ENCODE assay signal across 17 mouse cellular contexts in the genomic region with DNA sequence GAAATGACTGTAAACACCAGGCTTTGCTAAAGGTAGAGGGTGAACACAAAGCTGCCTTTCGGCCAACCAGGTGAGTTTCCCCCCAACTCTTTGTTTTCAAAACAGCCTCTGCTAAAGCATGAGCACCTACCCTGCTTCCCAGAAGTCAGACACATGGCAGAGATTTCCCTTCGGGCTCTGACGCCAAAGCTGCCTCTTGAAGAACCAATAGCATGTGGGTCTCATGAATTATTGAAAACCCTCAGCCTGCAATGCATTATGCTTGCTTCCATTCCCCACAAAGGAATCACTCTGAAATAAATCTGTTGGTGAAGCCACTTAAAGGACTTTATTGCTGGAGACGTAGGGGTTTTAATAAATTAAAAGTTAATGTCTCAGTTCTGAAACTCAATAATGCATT. TPM values are rescaled to one million over a fixed set of nuclear protein-coding genes. Genes with fewer than 3 reads are reported as not detected.
DNase-seq lines count a peak whose midpoint lies in the region; ATAC-seq and TF ChIP-seq lines count a peak whose summit lies in the region.
"Had no signal": no experiment of that assay in that cellular context is flagged by ENCODE, and none has a peak within 500 bp of the region (broad histone marks: within the 10 kb centered on the region; RNA-seq: fewer than 3 reads in every experiment).

No protein-coding gene starts in this region.

- no peak overlapping the region for H3K4me2 ChIP-seq in forebrain, embryonic 11.5 days (ENCODE audit: low read depth, low read length, severe bottlenecking)
- no peak overlapping the region for H3K4me2 ChIP-seq in embryonic facial prominence, embryonic 14.5 days (ENCODE audit: low read depth, low read length)
- H3K4me2 ChIP-seq in hindbrain, postnatal 0 days (ENCODE audit: low read depth, low read length): no peak overlapping the region
- 0 out of 2 replicates have a peak overlapping the region, but pooled peaks have one; percentile 5 for H3K4me2 ChIP-seq in neural tube, embryonic 12.5 days (replicated peaks)
- no peak overlapping the region for H3K4me2 ChIP-seq in liver, embryonic 12.5 days
- H3K4me2 ChIP-seq: heart, embryonic 15.5 days had no signal

- H3K27ac ChIP-seq in forebrain, embryonic 11.5 days (ENCODE audit: low read depth, low read length): no peak overlapping the region; the same call in 1 of the 2 replicates
- no peak overlapping the region; the same call in 1 of the 2 replicates for H3K27ac ChIP-seq in forebrain, embryonic 10.5 days
- H3K27ac ChIP-seq in embryonic facial prominence, embryonic 14.5 days (replicated peaks; ENCODE audit: low read depth, low read length): peak overlapping the region; percentile 55
- H3K27ac ChIP-seq in hindbrain, postnatal 0 days: peak overlapping the region; percentile 48; the same call in 1 of the 2 replicates
- H3K27ac ChIP-seq in neural tube, embryonic 12.5 days: peak overlapping the region; percentile 23; the same call in 1 of the 2 replicates
- no peak overlapping the region for H3K27ac ChIP-seq in liver, embryonic 12.5 days
- H3K27ac ChIP-seq: heart, embryonic 15.5 days had no signal

- H3K36me3 ChIP-seq in forebrain, embryonic 11.5 days (ENCODE audit: control insufficient read depth, insufficient read depth, low read length): no peaks in the 10 kb centered on the region
- peaks cover 15% of the 10 kb centered on the region; the same call in 1 of the 2 replicates for H3K36me3 ChIP-seq in forebrain, embryonic 10.5 days (replicated peaks)
- 0 out of 2 replicates have a peak, but pooled peaks cover 4% of the 10 kb centered on the region for H3K36me3 ChIP-seq in embryonic facial prominence, embryonic 14.5 days (ENCODE audit: control insufficient read depth, insufficient read depth, low read length)
- no peaks in the 10 kb centered on the region for H3K36me3 ChIP-seq in hindbrain, postnatal 0 days (ENCODE audit: insufficient read depth, low read length)
- no peaks in the 10 kb centered on the region for H3K36me3 ChIP-seq in neural tube, embryonic 12.5 days
- no peaks in the 10 kb centered on the region for H3K36me3 ChIP-seq in liver, embryonic 12.5 days
- H3K36me3 ChIP-seq: G1E; heart, embryonic 15.5 days had no signal

- H3K4me3 ChIP-seq in forebrain, embryonic 11.5 days (ENCODE audit: low read depth, low read length): no peak overlapping the region
- no peak overlapping the region for H3K4me3 ChIP-seq in forebrain, embryonic 10.5 days
- no peak overlapping the region for H3K4me3 ChIP-seq in embryonic facial prominence, embryonic 14.5 days (ENCODE audit: low read depth, low read length)
- H3K4me3 ChIP-seq in hindbrain, postnatal 0 days (ENCODE audit: low read length): no peak overlapping the region
- H3K4me3 ChIP-seq in neural tube, embryonic 12.5 days: no peak overlapping the region
- no peak overlapping the region for H3K4me3 ChIP-seq in liver, embryonic 12.5 days
- H3K4me3 ChIP-seq: heart, embryonic 15.5 days; myocyte had no signal

- H3K27me3 ChIP-seq in forebrain, embryonic 11.5 days (ENCODE audit: control insufficient read depth, insufficient read depth, low read length): no peaks in the 10 kb centered on the region
- H3K27me3 ChIP-seq in forebrain, embryonic 10.5 days (ENCODE audit: poor library complexity, severe bottlenecking): no peaks in the 10 kb centered on the region
- H3K27me3 ChIP-seq in embryonic facial prominence, embryonic 14.5 days (replicated peaks; ENCODE audit: control insufficient read depth, insufficient read depth, low read length): no peaks in the 10 kb centered on the region
- H3K27me3 ChIP-seq in hindbrain, postnatal 0 days (ENCODE audit: insufficient read depth, low read length): no peaks in the 10 kb centered on the region
- no peaks in the 10 kb centered on the region for H3K27me3 ChIP-seq in neural tube, embryonic 12.5 days (replicated peaks)
- no peaks in the 10 kb centered on the region for H3K27me3 ChIP-seq in liver, embryonic 12.5 days (replicated peaks)
- H3K27me3 ChIP-seq: heart, embryonic 15.5 days had no signal

- ATAC-seq in forebrain, embryonic 11.5 days (replicated peaks; ENCODE audit: low FRiP score): peak; percentile 58
- no peak for ATAC-seq in embryonic facial prominence, embryonic 14.5 days (ENCODE audit: low read depth)
- ATAC-seq in hindbrain, postnatal 0 days: no peak
- ATAC-seq in neural tube, embryonic 12.5 days (ENCODE audit: low FRiP score, low read depth): peak; percentile 69
- ATAC-seq in liver, embryonic 12.5 days: no peak

- H3K9ac ChIP-seq in forebrain, embryonic 11.5 days (ENCODE audit: low read length): no peak overlapping the region
- no peak overlapping the region for H3K9ac ChIP-seq in embryonic facial prominence, embryonic 14.5 days (ENCODE audit: low read depth, low read length)
- H3K9ac ChIP-seq in hindbrain, postnatal 0 days (replicated peaks; ENCODE audit: low read length): no peak overlapping the region
- H3K9ac ChIP-seq in neural tube, embryonic 12.5 days: no peak overlapping the region
- no peak overlapping the region for H3K9ac ChIP-seq in liver, embryonic 12.5 days
- H3K9ac ChIP-seq: heart, embryonic 15.5 days had no signal

- TF ChIP-seq CTCF in hindbrain, postnatal 0 days (IDR thresholded peaks at IDR 0.05; ENCODE audit: low read depth): no peak

- DNase-seq in forebrain, embryonic 11.5 days (ENCODE audit: low spot score): no peak
- no peak for DNase-seq in forebrain, embryonic 10.5 days (ENCODE audit: extremely low spot score, low spot score)
- DNase-seq in embryonic facial prominence, embryonic 14.5 days (ENCODE audit: low spot score): peak; percentile 68
- peak; percentile 65 for DNase-seq in hindbrain, postnatal 0 days (ENCODE audit: low spot score)
- no peak for DNase-seq in ovary, postnatal 36 days (ENCODE audit: low spot score)
- DNase-seq in yolk sac, embryonic 10.5 days (ENCODE audit: low spot score): no peak
- DNase-seq: gastrocnemius, postnatal 14 days; liver; lung, postnatal 14 days; right cerebral cortex, postnatal 25 days had no signal

- 61% methylated on average over 4 of the region's 4 CpGs for WGBS in forebrain, embryonic 11.5 days
- 81% methylated on average over 4 of the region's 4 CpGs for WGBS in forebrain, embryonic 10.5 days
- WGBS in embryonic facial prominence, embryonic 14.5 days: 57% methylated on average over 4 of the region's 4 CpGs
- 33% methylated on average over 4 of the region's 4 CpGs for WGBS in hindbrain, postnatal 0 days
- WGBS in neural tube, embryonic 12.5 days: 38% methylated on average over 4 of the region's 4 CpGs
- 77% methylated on average over 4 of the region's 4 CpGs for WGBS in liver, embryonic 12.5 days (ENCODE audit: insufficient replicate concordance)

- H3K9me3 ChIP-seq in forebrain, embryonic 11.5 days (ENCODE audit: control insufficient read depth, low read length): no peaks in the 10 kb centered on the region
- no peaks in the 10 kb centered on the region for H3K9me3 ChIP-seq in forebrain, embryonic 10.5 days
- no peaks in the 10 kb centered on the region for H3K9me3 ChIP-seq in embryonic facial prominence, embryonic 14.5 days (ENCODE audit: control insufficient read depth, low read length)
- H3K9me3 ChIP-seq in hindbrain, postnatal 0 days (ENCODE audit: low read length): no peaks in the 10 kb centered on the region
- H3K9me3 ChIP-seq in neural tube, embryonic 12.5 days: no peaks in the 10 kb centered on the region
- H3K9me3 ChIP-seq in liver, embryonic 12.5 days (replicated peaks): no peaks in the 10 kb centered on the region
- H3K9me3 ChIP-seq: G1E; heart, embryonic 15.5 days had no signal

- H3K4me1 ChIP-seq in forebrain, embryonic 11.5 days (replicated peaks; ENCODE audit: control insufficient read depth, insufficient read depth, low read length): no peaks in the 10 kb centered on the region
- H3K4me1 ChIP-seq in forebrain, embryonic 10.5 days: peaks cover 9% of the 10 kb centered on the region; the same call in 1 of the 2 replicates
- H3K4me1 ChIP-seq in embryonic facial prominence, embryonic 14.5 days (ENCODE audit: control insufficient read depth, insufficient read depth, low read length): peaks cover 22% of the 10 kb centered on the region
- peaks cover 8% of the 10 kb centered on the region for H3K4me1 ChIP-seq in hindbrain, postnatal 0 days (ENCODE audit: insufficient read depth, low read length)
- peaks cover 35% of the 10 kb centered on the region for H3K4me1 ChIP-seq in neural tube, embryonic 12.5 days
- H3K4me1 ChIP-seq in liver, embryonic 12.5 days: no peaks in the 10 kb centered on the region

RNA-seq across cellular contexts. Expression of a gene that starts 58.1 kb away (rescaled TPM):
- polyA plus RNA-seq in forebrain, embryonic 11.5 days (2014; fragmentation: Nextera tagmentation; extraction: Ambion mirVana): 0.24 and 0.39 TPM in 2 replicates
- not detected in 2 replicates for polyA plus RNA-seq in forebrain, embryonic 10.5 days (2016; fragmentation: Nextera tagmentation; extraction: Ambion mirVana)
- 0.14 TPM in 1 of 2 replicates, not detected in the other for polyA plus RNA-seq in embryonic facial prominence, embryonic 14.5 days (2014; fragmentation: Nextera tagmentation; extraction: Ambion mirVana)
- not detected in 2 replicates for total RNA-seq in hindbrain, postnatal 0 days (2014; rRNA removed)
- 0.10 and 0.13 TPM in 2 replicates for polyA plus RNA-seq in hindbrain, postnatal 0 days (2015; fragmentation: Nextera tagmentation; extraction: Ambion mirVana)
- polyA plus RNA-seq in neural tube, embryonic 12.5 days (2016; fragmentation: Nextera tagmentation; extraction: Ambion mirVana): 0.10 and 0.30 TPM in 2 replicates
- polyA plus RNA-seq in liver, embryonic 12.5 days (2016; fragmentation: Nextera tagmentation; extraction: Ambion mirVana): not detected in 2 replicates
- total RNA-seq: gastrocnemius, postnatal 14 days; layer of hippocampus, postnatal 25 days had no signal
- polyA plus RNA-seq: G1E; heart, embryonic 15.5 days; stomach, embryonic 16.5 days had no signal

Comparison
In these comparisons a context has a peak if more than half of its experiments do, and no peak if none do; other contexts are left out.
1. ATAC-seq: peak in forebrain, embryonic 11.5 days (single experiment) and neural tube, embryonic 12.5 days (single experiment); none in embryonic facial prominence, embryonic 14.5 days (single experiment), hindbrain, postnatal 0 days (single experiment) and liver, embryonic 12.5 days (single experiment).
2. DNase-seq: peak in embryonic facial prominence, embryonic 14.5 days (single experiment) and hindbrain, postnatal 0 days (single experiment); none in forebrain, embryonic 11.5 days (single experiment), forebrain, embryonic 10.5 days (single experiment), ovary, postnatal 36 days (single experiment) and yolk sac, embryonic 10.5 days (single experiment).
3. H3K27ac ChIP-seq: peak in embryonic facial prominence, embryonic 14.5 days (single experiment), hindbrain, postnatal 0 days (single experiment) and neural tube, embryonic 12.5 days (single experiment); none in forebrain, embryonic 11.5 days (single experiment), forebrain, embryonic 10.5 days (single experiment) and liver, embryonic 12.5 days (single experiment).